Mouse (Mus musculus) myocyte (in vitro differentiated cells): Measurements from ENCODE around the gene Klk11.

Experiments used
- E2F4 ChIP-seq: IDR thresholded peaks from one replicate; pipeline ENCODE4 v1.6.1; 2011; ENCODE audit warnings: mild to moderate bottlenecking, control low read depth, moderate library complexity; ENCODE audit not compliant: insufficient read depth
- MYOD1 ChIP-seq, 3 experiments: IDR thresholded peaks; one replicate each; pipeline ENCODE4 v1.6.1; 2011; ENCODE audit warnings: control low read depth in 2 of 3, low read depth in 2 of 3, mild to moderate bottlenecking in 2 of 3, moderate library complexity in 1 of 3; ENCODE audit not compliant: insufficient read length in 2 of 3, control insufficient read depth in 1 of 3
- POLR2A ChIP-seq: IDR thresholded peaks from one replicate; pipeline ENCODE4 v1.6.1; 2011; ENCODE audit warnings: low read depth, mild to moderate bottlenecking, control low read depth, moderate library complexity; ENCODE audit not compliant: insufficient read length
- TCF12 ChIP-seq: IDR thresholded peaks from one replicate; pipeline ENCODE4 v1.6.1; 2011; ENCODE audit warnings: mild to moderate bottlenecking, control low read depth; ENCODE audit not compliant: poor library complexity, insufficient read depth, severe bottlenecking
- USF1 ChIP-seq: IDR thresholded peaks from one replicate; pipeline ENCODE4 v1.6.1; 2011; ENCODE audit warnings: low read depth, mild to moderate bottlenecking, control low read depth, moderate library complexity

DNA sequence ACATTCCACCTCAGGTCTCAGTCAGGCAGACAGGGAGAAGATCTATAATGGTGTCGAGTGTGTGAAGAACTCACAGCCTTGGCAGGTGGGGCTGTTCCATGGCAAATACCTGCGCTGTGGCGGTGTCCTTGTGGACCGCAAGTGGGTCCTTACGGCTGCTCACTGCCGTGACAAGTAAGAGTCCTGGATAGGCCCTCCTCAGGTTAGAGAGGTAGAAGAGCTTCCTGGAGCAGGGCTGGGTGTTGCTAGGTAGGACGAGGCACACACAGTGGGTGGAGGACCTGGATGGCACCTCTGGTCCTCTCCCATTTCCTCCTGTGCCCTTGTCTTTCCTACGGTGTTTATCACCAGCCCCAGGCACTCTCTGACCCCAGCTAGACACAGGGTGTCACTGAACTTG lies 4.8 kb upstream of the Klk11 start:
- TF ChIP-seq POLR2A, result no peak
- no peak for TF ChIP-seq E2F4
- no peak for TF ChIP-seq USF1
- no peak for TF ChIP-seq TCF12
- TF ChIP-seq MYOD1 (IDR thresholded peaks at IDR 0.05; ENCODE audit: control insufficient read depth in 1 of 3, insufficient read length in 2 of 3, low read depth in 2 of 3), result no peak
